Mouse (Mus musculus): ENCODE results near the gene Gpr146. TPM values are rescaled to one million over a fixed set of nuclear protein-coding genes. Genes with fewer than 3 reads are reported as not detected.

Gene Gpr146
- polyA plus RNA-seq, 1 experiment from 2014 or later: 3.5 TPM

DNA sequence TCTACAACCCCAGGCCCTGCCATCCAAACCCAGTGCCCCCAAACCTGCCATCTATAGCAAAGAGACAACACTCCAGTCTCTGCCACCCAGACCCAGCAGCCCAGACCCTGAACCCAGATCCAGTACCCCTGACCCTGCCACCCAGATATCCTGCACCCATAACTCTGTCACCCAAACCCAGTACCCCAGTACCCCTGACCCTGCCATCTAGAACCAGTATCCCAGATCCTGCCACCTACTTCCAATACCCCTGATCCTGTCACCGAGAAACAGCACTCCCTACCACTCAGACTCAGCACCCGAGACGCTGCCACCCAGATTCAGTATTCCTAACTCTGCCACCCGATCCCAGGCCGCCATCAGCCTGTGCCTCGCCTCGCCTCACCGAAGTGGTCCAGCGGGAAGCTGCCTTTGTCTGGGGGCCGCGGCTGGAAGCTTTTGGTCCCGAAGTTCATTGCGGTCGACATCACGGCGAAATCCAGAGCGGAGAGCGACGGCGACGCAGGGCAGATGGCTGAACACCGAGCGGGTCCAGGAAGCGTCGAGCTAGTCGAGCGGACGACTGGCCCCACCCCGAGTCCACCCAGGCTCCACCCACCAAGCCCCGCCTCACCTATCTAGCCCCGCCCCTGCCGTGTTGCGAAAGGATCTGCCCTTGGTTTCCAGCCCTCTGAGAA, 32.7 kb upstream of the Gpr146 start:
- Histone ChIP-seq H3K27me3 (ENCODE audit: control insufficient read depth, insufficient read depth, low read length) (no peaks in the 10 kb centered on the region), H3K36me3 (ENCODE audit: control insufficient read depth, insufficient read depth, low read length) (peaks cover 9% of the 10 kb centered on the region; the same call in 1 of the 2 replicates), H3K4me3 (ENCODE audit: low read depth, low read length) (peak overlapping the region; percentile 91), H3K9ac (ENCODE audit: low read length) (peak overlapping the region; percentile 87), H3K27ac (replicated peaks) (peak overlapping the region; percentile 87), H3K4me1 (replicated peaks; ENCODE audit: control insufficient read depth, insufficient read depth) (peaks cover 6% of the 10 kb centered on the region; the same call in 1 of the 2 replicates), H3K4me2 (replicated peaks; ENCODE audit: low read depth) (peak overlapping the region; percentile 95), H3K9me3 (ENCODE audit: control insufficient read depth, low read length) (no peaks in the 10 kb centered on the region)
- no peak for TF ChIP-seq CTCF (IDR thresholded peaks at IDR 0.05; ENCODE audit: low read depth)
- TF ChIP-seq EP300 (optimal IDR thresholded peaks at IDR 0.05): no peak
- ATAC-seq (ENCODE audit: low FRiP score, low TSS enrichment) (peak; percentile 89), DNase-seq (ENCODE audit: low spot score) (peak; percentile 98)
- under 1% methylated on average over 33 of the region's 33 CpGs for WGBS

DNA sequence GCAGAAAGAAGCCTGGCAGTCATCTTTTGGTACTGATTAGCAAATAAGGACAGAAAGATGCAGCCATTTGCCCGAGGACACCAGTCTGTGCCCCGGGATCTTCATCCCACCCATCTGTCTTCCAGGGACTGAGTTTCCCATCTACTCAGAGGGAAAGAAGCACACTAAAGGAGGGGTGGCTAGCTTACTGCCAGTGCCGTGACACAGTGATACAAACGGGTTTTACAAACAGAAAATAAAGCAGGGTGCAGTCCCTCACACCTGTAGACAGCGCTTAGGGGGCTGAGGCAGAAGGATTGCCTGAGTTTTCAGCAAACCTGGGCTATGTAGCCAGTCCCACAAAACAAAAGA, 32.2 kb upstream of the Gpr146 start:
- peaks cover 9% of the 10 kb centered on the region; the same call in 1 of the 2 replicates for H3K36me3 ChIP-seq (ENCODE audit: control insufficient read depth, insufficient read depth, low read length)
- H3K9ac ChIP-seq (ENCODE audit: low read length): peak overlapping the region; percentile 59; the same call in 1 of the 2 replicates
- ATAC-seq (ENCODE audit: low FRiP score, low TSS enrichment) (peak; percentile 11), DNase-seq (ENCODE audit: low spot score) (no peak)
- H3K4me1 ChIP-seq (replicated peaks; ENCODE audit: control insufficient read depth, insufficient read depth): peaks cover 6% of the 10 kb centered on the region; the same call in 1 of the 2 replicates
- no peaks in the 10 kb centered on the region for H3K27me3 ChIP-seq (ENCODE audit: control insufficient read depth, insufficient read depth, low read length)
- TF ChIP-seq EP300 (optimal IDR thresholded peaks at IDR 0.05) (no peak), CTCF (IDR thresholded peaks at IDR 0.05; ENCODE audit: low read depth) (no peak)
- no peaks in the 10 kb centered on the region for H3K9me3 ChIP-seq (ENCODE audit: control insufficient read depth, low read length)
- H3K27ac ChIP-seq (replicated peaks): peak overlapping the region; percentile 86
- peak overlapping the region; percentile 91 for H3K4me3 ChIP-seq (ENCODE audit: low read depth, low read length)
- H3K4me2 ChIP-seq (replicated peaks; ENCODE audit: low read depth): peak overlapping the region; percentile 50
- WGBS: 4% methylated on average over 5 of the region's 5 CpGs

DNA sequence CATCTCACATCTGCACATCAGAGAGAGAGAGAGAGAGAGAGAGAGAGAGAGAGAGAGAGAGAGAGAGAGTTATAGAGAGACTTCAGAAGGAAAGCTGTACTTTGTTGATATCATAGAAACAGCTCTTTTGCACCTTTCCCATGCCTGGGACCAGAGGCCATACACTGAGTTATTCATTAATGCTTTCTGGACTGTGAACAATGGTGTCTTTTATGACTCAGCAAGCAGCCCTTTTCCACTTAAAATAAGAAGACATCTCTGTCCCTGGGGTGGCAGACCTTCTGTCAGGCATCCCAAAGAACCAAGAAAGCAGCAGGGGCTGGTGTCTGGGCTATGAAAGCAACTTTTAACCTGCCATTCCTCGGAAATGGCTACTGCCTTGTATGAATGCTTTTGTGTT, 30.3 kb upstream of the Gpr146 start:
- H3K4me1 ChIP-seq (replicated peaks; ENCODE audit: control insufficient read depth, insufficient read depth): peaks cover 12% of the 10 kb centered on the region
- DNase-seq (ENCODE audit: low spot score) (no peak), ATAC-seq (ENCODE audit: low FRiP score, low TSS enrichment) (no peak)
- H3K36me3 ChIP-seq (ENCODE audit: control insufficient read depth, insufficient read depth, low read length): peaks cover 6% of the 10 kb centered on the region; the same call in 1 of the 2 replicates
- TF ChIP-seq CTCF (IDR thresholded peaks at IDR 0.05; ENCODE audit: low read depth): no peak
- TF ChIP-seq EP300 (optimal IDR thresholded peaks at IDR 0.05): no peak
- no peak overlapping the region for H3K4me3 ChIP-seq (ENCODE audit: low read depth, low read length)
- H3K27me3 ChIP-seq (ENCODE audit: control insufficient read depth, insufficient read depth, low read length): no peaks in the 10 kb centered on the region
- H3K27ac ChIP-seq (replicated peaks): peak overlapping the region; percentile 71
- no peak overlapping the region for H3K4me2 ChIP-seq (replicated peaks; ENCODE audit: low read depth)
- no peak overlapping the region for H3K9ac ChIP-seq (ENCODE audit: low read length)
- H3K9me3 ChIP-seq (ENCODE audit: control insufficient read depth, low read length): no peaks in the 10 kb centered on the region
- WGBS: 50% methylated on average over 1 of the region's 1 CpGs

DNA sequence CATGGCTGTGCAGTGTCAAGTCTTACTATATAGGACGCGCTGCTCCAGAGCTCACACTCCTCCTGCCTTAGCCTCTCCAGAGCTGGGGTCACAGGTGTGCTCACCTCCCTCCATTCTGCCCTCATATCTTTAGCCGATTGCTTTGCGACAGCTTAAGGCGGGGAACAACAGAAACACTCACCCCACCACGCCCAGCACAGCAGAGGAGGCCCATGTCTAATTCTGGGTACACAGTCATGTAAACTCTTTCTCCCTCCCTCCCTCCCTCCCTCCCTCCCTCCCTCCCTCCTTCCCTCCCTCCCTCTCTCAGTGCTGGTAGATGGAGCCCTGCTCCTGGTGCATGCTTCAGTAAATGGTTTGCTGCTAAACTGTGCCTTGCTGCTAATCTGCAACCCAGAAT, 27.8 kb upstream of the Gpr146 start:
- ATAC-seq (ENCODE audit: low FRiP score, low TSS enrichment) (peak; percentile 27), DNase-seq (ENCODE audit: low spot score) (peak; percentile 75)
- Histone ChIP-seq H3K36me3 (ENCODE audit: control insufficient read depth, insufficient read depth, low read length) (no peaks in the 10 kb centered on the region), H3K4me2 (replicated peaks; ENCODE audit: low read depth) (peak overlapping the region; percentile 5; the same call in 1 of the 2 replicates), H3K9ac (ENCODE audit: low read length) (no peak overlapping the region), H3K4me3 (ENCODE audit: low read depth, low read length) (no peak overlapping the region), H3K4me1 (replicated peaks; ENCODE audit: control insufficient read depth, insufficient read depth) (peaks cover 12% of the 10 kb centered on the region), H3K27me3 (ENCODE audit: control insufficient read depth, insufficient read depth, low read length) (no peaks in the 10 kb centered on the region), H3K9me3 (ENCODE audit: control insufficient read depth, low read length) (no peaks in the 10 kb centered on the region), H3K27ac (replicated peaks) (peak overlapping the region; percentile 80)
- TF ChIP-seq CTCF (IDR thresholded peaks at IDR 0.05; ENCODE audit: low read depth): no peak
- no peak for TF ChIP-seq EP300 (optimal IDR thresholded peaks at IDR 0.05)
- WGBS: 50% methylated on average over 6 of the region's 6 CpGs

DNA sequence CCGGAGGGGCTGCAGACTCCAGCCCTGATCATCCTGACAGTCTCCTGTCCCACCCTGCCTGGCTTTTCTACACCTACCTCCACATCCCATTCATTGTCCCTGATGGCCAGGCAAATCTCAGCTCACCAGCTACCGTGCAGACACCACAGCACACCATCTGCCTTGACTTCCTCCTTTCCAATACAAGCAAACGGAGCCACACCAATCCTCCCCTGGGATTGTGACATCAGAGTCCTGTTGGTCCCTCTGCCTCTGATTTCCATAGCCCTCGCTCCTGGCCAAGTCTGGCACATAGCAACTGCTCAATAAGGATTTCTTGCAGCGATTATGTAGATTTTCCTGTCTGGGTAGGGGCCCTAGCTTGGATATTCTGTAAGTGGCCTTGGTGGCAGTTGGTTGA, 26.4 kb upstream of the Gpr146 start, which contains the start of gene Cox19:
Cox19 (minus strand) TSS at position 285 of the 400 bp plus-strand sequence.
- H3K4me2 ChIP-seq (replicated peaks; ENCODE audit: low read depth): peak within 1 kb of the TSS; percentile 41
- H3K4me1 ChIP-seq (replicated peaks; ENCODE audit: control insufficient read depth, insufficient read depth): peaks cover 8% of the 10 kb centered on the region; the same call in 1 of the 2 replicates
- TF ChIP-seq EP300 (optimal IDR thresholded peaks at IDR 0.05) (no peak), CTCF (IDR thresholded peaks at IDR 0.05; ENCODE audit: low read depth) (no peak)
- H3K36me3 ChIP-seq (ENCODE audit: control insufficient read depth, insufficient read depth, low read length): no peaks in the 10 kb centered on the region
- WGBS: 40% methylated on average over 5 of the region's 5 CpGs
- H3K27me3 ChIP-seq (ENCODE audit: control insufficient read depth, insufficient read depth, low read length): no peaks in the 10 kb centered on the region
- H3K4me3 ChIP-seq (ENCODE audit: low read depth, low read length): no peak within 1 kb of the TSS
- ATAC-seq (ENCODE audit: low FRiP score, low TSS enrichment): no peak
- H3K27ac ChIP-seq (replicated peaks): peak within 1 kb of the TSS; percentile 88
- no peak for DNase-seq (ENCODE audit: low spot score)
- no peaks in the 10 kb centered on the region for H3K9me3 ChIP-seq (ENCODE audit: control insufficient read depth, low read length)
- H3K9ac ChIP-seq (ENCODE audit: low read length): peak within 1 kb of the TSS; percentile 51

DNA sequence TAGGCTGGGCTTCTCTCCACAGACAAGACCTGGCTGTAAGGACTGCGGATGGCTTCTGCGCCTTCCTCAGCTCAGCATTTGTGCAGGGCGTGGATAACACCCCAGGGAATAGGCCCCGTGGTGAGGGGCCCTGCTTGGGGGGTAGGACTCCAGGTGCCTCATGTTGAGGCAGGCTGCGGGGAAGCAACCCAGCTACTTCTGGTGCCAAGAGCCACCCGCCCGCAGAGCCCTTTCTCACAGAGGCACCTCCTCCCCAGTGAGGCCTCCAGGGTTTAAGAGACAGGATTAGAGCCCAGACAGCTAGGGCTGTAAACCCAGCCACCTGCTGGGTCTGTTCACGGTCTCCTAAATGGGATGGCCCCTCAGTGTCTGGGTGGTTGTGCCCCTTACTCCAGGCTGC, 25.9 kb upstream of the Gpr146 start:
- TF ChIP-seq EP300 (optimal IDR thresholded peaks at IDR 0.05) (no peak), CTCF (IDR thresholded peaks at IDR 0.05; ENCODE audit: low read depth) (no peak)
- Histone ChIP-seq H3K27me3 (ENCODE audit: control insufficient read depth, insufficient read depth, low read length) (no peaks in the 10 kb centered on the region), H3K4me3 (ENCODE audit: low read depth, low read length) (no peak overlapping the region), H3K9me3 (ENCODE audit: control insufficient read depth, low read length) (no peaks in the 10 kb centered on the region), H3K9ac (ENCODE audit: low read length) (peak overlapping the region; percentile 51), H3K27ac (replicated peaks) (peak overlapping the region; percentile 88), H3K36me3 (ENCODE audit: control insufficient read depth, insufficient read depth, low read length) (no peaks in the 10 kb centered on the region), H3K4me2 (replicated peaks; ENCODE audit: low read depth) (peak overlapping the region; percentile 25), H3K4me1 (replicated peaks; ENCODE audit: control insufficient read depth, insufficient read depth) (peaks cover 6% of the 10 kb centered on the region; the same call in 1 of the 2 replicates)
- WGBS: 13% methylated on average over 8 of the region's 8 CpGs
- DNase-seq (ENCODE audit: low spot score) (peak; percentile 76), ATAC-seq (ENCODE audit: low FRiP score, low TSS enrichment) (peak; percentile 20)

All from stomach, postnatal 0 days (tissue).